Mouse (Mus musculus) testis, adult 2 months (tissue): Measurements from ENCODE around the gene Macf1.

Experiments used
- CTCF ChIP-seq: fragments of 200-500 bp; IDR thresholded peaks from 2 replicates; pipeline ENCODE4 v1.5.1; 2012; ENCODE audit warnings: low read depth, mild to moderate bottlenecking, inconsistent platforms, low read length, moderate library complexity; ENCODE audit not compliant: control insufficient read depth, insufficient read depth, insufficient replicate concordance
- POLR2A ChIP-seq: fragments of 200-500 bp; IDR thresholded peaks from 2 replicates; pipeline ENCODE4 v1.6.1; 2012; ENCODE audit warnings: low read depth, mild to moderate bottlenecking, inconsistent platforms, low read length, moderate library complexity; ENCODE audit not compliant: control insufficient read depth

GRCm38 (mm10) chr4:123394269-123394668 is 289.9 kb downstream of the Macf1 start:
- no peak for TF ChIP-seq POLR2A
- no peak for TF ChIP-seq CTCF
